Mouse (Mus musculus) lung, embryonic 14.5 days (tissue): ENCODE data around the gene Opn1sw. TPM values are rescaled to one million over a fixed set of nuclear protein-coding genes. Genes with fewer than 3 reads are reported as not detected.
"Not testable (repeated sequence)": the region's sequence is repeated elsewhere in the genome, so short reads cannot be mapped to it uniquely, and the experiment has no call there.

Source experiments
- ATAC-seq: fragments of 200-750 bp; cut with Nextera tagmentation; 2 replicates; pipeline ENCODE4 v1.8.0; 2017; ENCODE audit warnings: mild to moderate bottlenecking, moderate TSS enrichment, moderate library complexity; ENCODE audit not compliant: insufficient read depth
- DNase-seq: peaks from one replicate; pipeline ENCODE4 v3.0.0-alpha.2; 2015
- H3K27ac ChIP-seq: fragments of 300-500 bp; sonication (generic); 2 replicates; pipeline ENCODE4 v1.5.1; 2014; ENCODE audit warnings: low read depth, mild to moderate bottlenecking, moderate library complexity
- H3K27me3 ChIP-seq: fragments of 300-500 bp; sonication (generic); 2 replicates; pipeline ENCODE4 v1.6.1; 2014; ENCODE audit warnings: low read length, control low read depth; ENCODE audit not compliant: insufficient read depth
- H3K36me3 ChIP-seq: fragments of 300-500 bp; sonication (generic); 2 replicates; pipeline ENCODE4 v1.6.1; 2014; ENCODE audit warnings: control low read depth; ENCODE audit not compliant: insufficient read depth
- H3K4me1 ChIP-seq: fragments of 300-500 bp; sonication (generic); 2 replicates; pipeline ENCODE4 v1.6.1; 2014; ENCODE audit warnings: antibody characterized with exemption, control low read depth; ENCODE audit not compliant: insufficient read depth
- H3K4me2 ChIP-seq: fragments of 300-500 bp; sonication (generic); 2 replicates; pipeline ENCODE4 v1.6.1; 2014; ENCODE audit warnings: mild to moderate bottlenecking
- H3K4me3 ChIP-seq: fragments of 300-500 bp; sonication (generic); 2 replicates; pipeline ENCODE4 v1.5.1; 2014; ENCODE audit warnings: low read depth, low read length
- H3K9ac ChIP-seq: fragments of 300-500 bp; sonication (generic); 2 replicates; pipeline ENCODE4 v1.6.1; 2014
- H3K9me3 ChIP-seq: fragments of 300-500 bp; sonication (generic); 2 replicates; pipeline ENCODE4 v1.6.1; 2016; ENCODE audit warnings: low read depth, low read length, control low read depth
- CTCF ChIP-seq: IDR thresholded peaks from 2 replicates; pipeline ENCODE4 v1.5.1; 2016; ENCODE audit warnings: antibody characterized with exemption, low read depth
- WGBS: fragments of 180-500 bp; shearing (Covaris S2); extraction: QIAGEN DNeasy Blood & Tissue Kit; methylation state at CpG from one replicate; pipeline ENCODE4 v1.1.7; 2014; 5-methylcytosine and 5-hydroxymethylcytosine counted together
- polyA plus RNA-seq: library from polyadenylated mRNA; unstranded; fragments of >200 nt; fragmentation: Nextera tagmentation; extraction: Ambion mirVana; gene quantifications from 2 replicates; pipeline ENCODE4 v1.2.1, GENCODE M21; 2014

Gene Opn1sw
- polyA plus RNA-seq, 1 experiment from 2014 or later: 0.61 TPM

- ATAC-seq (peak; percentile 69), DNase-seq (peak; percentile 18)
- H3K4me3 ChIP-seq: peak overlapping the region; percentile 67
- no peaks in the 10 kb centered on the region for H3K9me3 ChIP-seq
- no peak for TF ChIP-seq CTCF
- H3K27me3 ChIP-seq: peaks cover 14% of the 10 kb centered on the region; the same call in 1 of the 2 replicates
- WGBS: 3% methylated on average over 24 of the region's 24 CpGs
- H3K27ac ChIP-seq: no peak overlapping the region; the same call in 1 of the 2 replicates
- H3K4me1 ChIP-seq: peaks cover 4% of the 10 kb centered on the region; the same call in 1 of the 2 replicates
- H3K4me2 ChIP-seq: peak overlapping the region; percentile 87
- H3K36me3 ChIP-seq: no peaks in the 10 kb centered on the region
- H3K9ac ChIP-seq: peak overlapping the region; percentile 59
These were observed 8.7 kb upstream of the Opn1sw start for GRCm38 (mm10) chr6:29396714-29397540.

GRCm38 (mm10) chr6:29395910-29396713 lies 7.8 kb upstream of the Opn1sw start, which contains the start of gene Ccdc136:
Gene Ccdc136, plus strand, starts transcription at chr6:29396309.
- peak within 1 kb of the TSS; percentile 87 for H3K4me2 ChIP-seq
- WGBS: under 1% methylated on average over 40 of the region's 49 CpGs
- ATAC-seq (peak; percentile 91), DNase-seq (peak; percentile 75)
- peaks cover 14% of the 10 kb centered on the region; the same call in 1 of the 2 replicates for H3K27me3 ChIP-seq
- no peak for TF ChIP-seq CTCF
- H3K9ac ChIP-seq: peak within 1 kb of the TSS; percentile 59
- peak within 1 kb of the TSS; percentile 67 for H3K4me3 ChIP-seq
- H3K9me3 ChIP-seq: no peaks in the 10 kb centered on the region
- no peaks in the 10 kb centered on the region for H3K36me3 ChIP-seq
- H3K27ac ChIP-seq: no peak within 1 kb of the TSS; the same call in 1 of the 2 replicates
- peaks cover 4% of the 10 kb centered on the region; the same call in 1 of the 2 replicates for H3K4me1 ChIP-seq

GRCm38 (mm10) chr6:29394286-29394685 lies 6.0 kb upstream of the Opn1sw start:
- Histone ChIP-seq H3K9ac (no peak overlapping the region), H3K4me1 (peaks cover 4% of the 10 kb centered on the region; the same call in 1 of the 2 replicates), H3K4me2 (no peak overlapping the region), H3K4me3 (no peak overlapping the region), H3K27ac (no peak overlapping the region), H3K9me3 (no peaks in the 10 kb centered on the region), H3K36me3 (no peaks in the 10 kb centered on the region), H3K27me3 (peaks cover 14% of the 10 kb centered on the region; the same call in 1 of the 2 replicates)
- 58% methylated on average over 1 of the region's 1 CpGs for WGBS
- DNase-seq (no peak), ATAC-seq (no peak)
- no peak for TF ChIP-seq CTCF

GRCm38 (mm10) chr6:29391802-29392201 lies 3.5 kb upstream of the Opn1sw start:
- WGBS: 61% methylated on average over 4 of the region's 4 CpGs
- ATAC-seq: no peak
- Histone ChIP-seq H3K27me3 (peaks cover 14% of the 10 kb centered on the region; the same call in 1 of the 2 replicates), H3K4me1 (peaks cover 4% of the 10 kb centered on the region; the same call in 1 of the 2 replicates), H3K27ac (no peak overlapping the region), H3K4me3 (no peak overlapping the region), H3K9ac (no peak overlapping the region), H3K36me3 (no peaks in the 10 kb centered on the region), H3K9me3 (no peaks in the 10 kb centered on the region), H3K4me2 (no peak overlapping the region)
- peak; percentile 42 for DNase-seq
- peak; percentile 34; the same call in 1 of the 2 replicates for TF ChIP-seq CTCF

- not testable (repeated sequence) for H3K9me3 ChIP-seq, H3K36me3 ChIP-seq, H3K4me3 ChIP-seq, H3K27ac ChIP-seq, H3K9ac ChIP-seq, DNase-seq, H3K4me1 ChIP-seq, H3K4me2 ChIP-seq, ATAC-seq
- 68% methylated on average over 8 of the region's 8 CpGs for WGBS
- H3K27me3 ChIP-seq: peaks cover 14% of the 10 kb centered on the region; the same call in 1 of the 2 replicates
These were observed 3.0 kb upstream of the Opn1sw start for GRCm38 (mm10) chr6:29391241-29391640.

GRCm38 (mm10) chr6:29390500-29390899 lies 2.2 kb upstream of the Opn1sw start:
- H3K27ac ChIP-seq, H3K9ac ChIP-seq, H3K9me3 ChIP-seq, H3K4me2 ChIP-seq, DNase-seq, ATAC-seq, H3K36me3 ChIP-seq, H3K27me3 ChIP-seq, H3K4me1 ChIP-seq, H3K4me3 ChIP-seq: not testable (repeated sequence)
- 69% methylated on average over 1 of the region's 1 CpGs for WGBS
